Mouse (Mus musculus) skeletal muscle tissue, adult 2 months (tissue): ENCODE data around the gene Mtx2.

Source experiments
- DNase-seq: peaks from one replicate; pipeline ENCODE4 v3.0.0-alpha.2; 2012; ENCODE audit warnings: low read depth, low spot score

The Mtx2 gene

DNA sequence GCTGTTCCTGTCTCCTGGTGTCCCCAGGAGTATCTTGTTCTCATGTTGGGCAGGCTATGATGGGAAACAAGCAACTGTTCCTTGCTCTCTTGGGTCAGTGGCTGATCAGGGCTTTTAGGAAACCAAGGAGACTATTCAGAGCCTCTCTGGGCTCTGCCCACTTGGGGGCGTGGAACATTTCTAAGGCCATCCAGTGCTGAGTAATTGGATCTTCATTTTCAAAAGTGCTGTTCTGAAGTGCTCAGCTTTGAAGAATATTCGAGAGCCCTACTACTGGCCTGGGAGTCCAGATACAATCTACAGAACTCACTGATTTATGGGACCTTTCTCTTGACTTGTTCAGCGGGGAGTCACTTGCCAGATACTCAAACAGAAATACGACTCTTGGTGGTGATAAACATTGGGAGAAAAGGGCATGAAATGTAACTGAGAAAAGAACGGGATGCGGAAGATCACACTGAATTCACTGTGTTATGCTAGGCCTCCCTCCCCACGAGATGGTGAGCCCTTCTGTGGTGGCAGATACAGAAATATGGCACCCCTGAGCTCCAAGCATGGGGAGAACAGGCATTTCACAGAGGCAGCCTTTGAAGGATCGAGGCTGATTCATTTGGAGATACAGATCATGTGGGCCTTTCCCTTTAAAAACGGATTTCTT is 92.4 kb downstream of the Mtx2 start:
- no peak for DNase-seq

DNA sequence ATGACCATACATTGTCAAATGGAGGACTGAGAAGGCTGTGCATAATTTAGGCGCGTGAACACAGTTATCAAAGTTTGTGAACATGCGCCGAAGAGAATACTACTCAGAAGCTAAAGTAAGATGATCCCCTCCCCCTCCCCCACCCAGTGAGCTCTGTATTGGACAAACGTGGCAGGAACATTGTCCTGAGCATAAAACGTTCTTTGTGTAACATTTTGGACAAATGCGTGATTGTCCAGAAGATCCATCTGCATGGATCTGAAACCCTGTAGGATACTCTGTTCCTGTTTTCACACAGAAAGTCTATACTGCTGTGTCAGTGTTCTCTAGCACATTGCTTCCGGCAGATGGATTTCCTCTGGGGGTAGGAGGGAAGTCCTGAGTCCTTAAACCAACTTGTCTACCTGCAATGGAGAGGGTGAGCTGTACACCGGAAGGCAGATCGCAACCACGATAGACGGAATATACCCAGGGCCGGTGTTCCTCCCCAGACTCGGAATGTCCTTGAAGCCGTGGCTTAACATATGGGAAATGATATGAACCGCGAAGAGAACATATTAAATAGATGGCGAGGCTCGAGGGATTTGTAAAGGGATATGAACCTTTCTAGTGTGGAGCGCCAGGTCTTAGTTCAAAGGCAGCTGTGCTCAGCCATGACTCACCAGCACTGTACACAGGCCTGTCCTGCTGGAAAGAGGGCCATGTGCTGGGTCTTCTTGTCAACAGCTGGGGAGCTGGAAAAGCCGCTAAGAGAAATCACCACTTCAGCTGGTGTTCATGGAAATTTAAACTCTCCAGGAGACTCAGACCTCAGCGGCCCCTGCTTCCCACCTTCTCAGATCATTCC is 100.6 kb downstream of the Mtx2 start:
- DNase-seq = no peak
